ENCODE assay signal across 8 mouse cellular contexts in genomic region chr16:31906896-31907295, GRCm38 (mm10). TPM values are rescaled to one million over a fixed set of nuclear protein-coding genes. Genes with fewer than 3 reads are reported as not detected.
DNase-seq lines count a peak whose midpoint lies in the region; ATAC-seq lines count a peak whose summit lies in the region.

No protein-coding gene starts in this region.

- H3K27me3 ChIP-seq in heart, embryonic 11.5 days (ENCODE audit: control insufficient read depth, insufficient read depth, low read length), result no peaks in the 10 kb centered on the region; the same call in 1 of the 2 replicates

- H3K4me1 ChIP-seq in heart, embryonic 11.5 days (ENCODE audit: control insufficient read depth, insufficient read depth, low read length), result peaks cover 11% of the 10 kb centered on the region

- peak overlapping the region; percentile 58 for H3K4me2 ChIP-seq in heart, embryonic 11.5 days

- H3K4me3 ChIP-seq in heart, embryonic 11.5 days (ENCODE audit: low read depth, low read length), result peak overlapping the region; percentile 18

- H3K9me3 ChIP-seq in heart, embryonic 11.5 days (replicated peaks; ENCODE audit: control insufficient read depth, low read length), result no peaks in the 10 kb centered on the region

- no peak overlapping the region for H3K9ac ChIP-seq in heart, embryonic 11.5 days (ENCODE audit: low read depth, low read length)

- no peak for ATAC-seq in heart, embryonic 11.5 days (replicated peaks; ENCODE audit: insufficient number of reproducible peaks, low FRiP score, low TSS enrichment)
- 0 out of 2 replicates have a peak, but pooled peaks have one; percentile 47 for ATAC-seq in megakaryocyte, adult 5-6 weeks (ENCODE audit: poor library complexity, severe bottlenecking)

- WGBS in heart, embryonic 11.5 days (ENCODE audit: insufficient replicate concordance), result 14% methylated on average over 9 of the region's 9 CpGs

- DNase-seq in heart, adult 11 months, result peak; percentile 95
- DNase-seq in heart, adult 8-10 months (ENCODE audit: low spot score), result no peak
- peak; percentile 48 to 68 for DNase-seq in adrenal gland, postnatal 36 days
- DNase-seq in kidney, postnatal 14 days, result peak; percentile 57
- no peak for DNase-seq in frontal cortex, postnatal 10 days (ENCODE audit: low spot score in 2 of 2)
- no peak for DNase-seq in layer of hippocampus, adult 18-20 months (ENCODE audit: low spot score in 2 of 2)

- H3K27ac ChIP-seq in heart, embryonic 11.5 days (ENCODE audit: low read depth, low read length), result no peak overlapping the region

- no peaks in the 10 kb centered on the region for H3K36me3 ChIP-seq in heart, embryonic 11.5 days (ENCODE audit: control insufficient read depth, insufficient read depth, low read length)

RNA-seq across cellular contexts. Expression of gene Pigz, which starts 26.8 kb away (rescaled TPM):
- total RNA-seq in heart, adult 8-10 months (2022), result 1 to 10 TPM; 4.2 to 7.8 (median 4.4) TPM
- 1 to 10 TPM in 1 of 2 experiments, under 1 TPM in 1; 0.23 to 1.0 TPM for total RNA-seq in adrenal gland, postnatal 36 days (2021)
- 0.55 TPM in 1 of 2 replicates, not detected in the other for polyA plus RNA-seq in heart, embryonic 11.5 days (2014; fragmentation: Nextera tagmentation; extraction: Ambion mirVana)
- not detected in 2 replicates for total RNA-seq in megakaryocyte, adult 5-6 weeks (2015)
- 0.41 TPM in 1 of 2 replicates, not detected in the other for total RNA-seq in megakaryocyte, adult 5-6 weeks (2017)
- 10 to 100 TPM; 19.4 to 23.3 TPM for total RNA-seq in layer of hippocampus, adult 18-20 months (2021)

RNA-seq across cellular contexts. Expression of gene Meltf, which starts 28.3 kb away (rescaled TPM):
- not detected for total RNA-seq in heart, adult 8-10 months (2022)
- total RNA-seq in adrenal gland, postnatal 36 days (2021), result not detected
- not detected in 2 replicates for polyA plus RNA-seq in heart, embryonic 11.5 days (2014; fragmentation: Nextera tagmentation; extraction: Ambion mirVana)
- total RNA-seq in megakaryocyte, adult 5-6 weeks (2015), result not detected in 2 replicates
- not detected in 2 replicates for total RNA-seq in megakaryocyte, adult 5-6 weeks (2017)
- total RNA-seq in layer of hippocampus, adult 18-20 months (2021), result under 1 TPM; 0.08 to 0.22 TPM

RNA-seq across cellular contexts. Expression of gene 0610012G03Rik, which starts 41.4 kb away (rescaled TPM):
- 10 to 100 TPM; 61.6 to 83.0 (median 78.3) TPM for total RNA-seq in heart, adult 8-10 months (2022)
- 10 to 100 TPM; 42.0 to 42.9 TPM for total RNA-seq in adrenal gland, postnatal 36 days (2021)
- 105 and 113 TPM in 2 replicates for polyA plus RNA-seq in heart, embryonic 11.5 days (2014; fragmentation: Nextera tagmentation; extraction: Ambion mirVana)
- total RNA-seq in megakaryocyte, adult 5-6 weeks (2015), result 23.1 and 23.8 TPM in 2 replicates
- 8.7 and 11.1 TPM in 2 replicates for total RNA-seq in megakaryocyte, adult 5-6 weeks (2017)
- total RNA-seq in layer of hippocampus, adult 18-20 months (2021), result 10 to 100 TPM; 41.2 to 41.5 TPM

RNA-seq across cellular contexts. Expression of gene Ncbp2, which starts 41.4 kb away (rescaled TPM):
- 10 to 100 TPM; 22.6 to 26.4 (median 24.9) TPM for total RNA-seq in heart, adult 8-10 months (2022)
- 10 to 100 TPM; 52.8 to 57.9 TPM for total RNA-seq in adrenal gland, postnatal 36 days (2021)
- polyA plus RNA-seq in heart, embryonic 11.5 days (2014; fragmentation: Nextera tagmentation; extraction: Ambion mirVana), result 87.5 and 90.0 TPM in 2 replicates
- 18.1 and 20.2 TPM in 2 replicates for total RNA-seq in megakaryocyte, adult 5-6 weeks (2015)
- total RNA-seq in megakaryocyte, adult 5-6 weeks (2017), result 20.0 and 30.1 TPM in 2 replicates
- 10 to 100 TPM; 51.4 to 53.4 TPM for total RNA-seq in layer of hippocampus, adult 18-20 months (2021)

Comparison
In these comparisons a context has a peak if more than half of its experiments do, and no peak if none do; other contexts are left out.
1. DNase-seq: peak in heart, adult 11 months (single experiment), adrenal gland, postnatal 36 days (2 of 2) and kidney, postnatal 14 days (single experiment); none in heart, adult 8-10 months (single experiment), frontal cortex, postnatal 10 days (0 of 2) and layer of hippocampus, adult 18-20 months (0 of 2).